Mouse (Mus musculus): ENCODE measurements around the gene Ccn6. TPM values are rescaled to one million over a fixed set of nuclear protein-coding genes. Genes with fewer than 3 reads are reported as not detected.

Gene Ccn6
- polyA plus RNA-seq, 1 experiment from 2014 or later: not detected

- Histone ChIP-seq H3K27me3 (ENCODE audit: control insufficient read depth, insufficient read depth, low read depth, low read length) (no peaks in the 10 kb centered on the region), H3K4me1 (ENCODE audit: control insufficient read depth, low read depth, low read length) (no peaks in the 10 kb centered on the region), H3K27ac (ENCODE audit: low read length) (no peak overlapping the region), H3K9me3 (replicated peaks; ENCODE audit: control insufficient read depth, low read length) (no peaks in the 10 kb centered on the region), H3K36me3 (ENCODE audit: control insufficient read depth, insufficient read depth) (no peaks in the 10 kb centered on the region), H3K4me2 (ENCODE audit: low read depth, low read length) (no peak overlapping the region), H3K9ac (ENCODE audit: low read depth, low read length) (no peak overlapping the region), H3K4me3 (ENCODE audit: low read depth, low read length) (no peak overlapping the region)
- ATAC-seq (ENCODE audit: low read depth): no peak
- WGBS (ENCODE audit: insufficient replicate concordance): 56% methylated on average over 3 of the region's 3 CpGs
Measured at GRCm38 (mm10) chr10:39106413-39106812, 57.2 kb downstream of the Ccn6 start.

- Histone ChIP-seq H3K9me3 (replicated peaks; ENCODE audit: control insufficient read depth, low read length) (no peaks in the 10 kb centered on the region), H3K27me3 (ENCODE audit: control insufficient read depth, insufficient read depth, low read depth, low read length) (no peaks in the 10 kb centered on the region), H3K4me1 (ENCODE audit: control insufficient read depth, low read depth, low read length) (no peaks in the 10 kb centered on the region), H3K36me3 (ENCODE audit: control insufficient read depth, insufficient read depth) (no peaks in the 10 kb centered on the region), H3K9ac (ENCODE audit: low read depth, low read length) (no peak overlapping the region), H3K4me2 (ENCODE audit: low read depth, low read length) (no peak overlapping the region), H3K27ac (ENCODE audit: low read length) (no peak overlapping the region), H3K4me3 (ENCODE audit: low read depth, low read length) (no peak overlapping the region)
- 78% methylated on average over 8 of the region's 8 CpGs for WGBS (ENCODE audit: insufficient replicate concordance)
- no peak for ATAC-seq (ENCODE audit: low read depth)
Measured at GRCm38 (mm10) chr10:39104803-39105449, 58.7 kb downstream of the Ccn6 start.

Other genes with a start within 250 kb of the Ccn6 start
- 1.5 and 2.1 TPM in 2 replicates for gene Lama4, start 198.3 kb downstream of the Ccn6 start, polyA plus RNA-seq (2015; fragmentation: Nextera tagmentation; extraction: Ambion mirVana)
- gene Fam229b, start 29.9 kb downstream of the Ccn6 start, polyA plus RNA-seq (2015; fragmentation: Nextera tagmentation; extraction: Ambion mirVana): 0.58 TPM in 2 replicates
- gene Tube1, start 29.8 kb downstream of the Ccn6 start, polyA plus RNA-seq (2015; fragmentation: Nextera tagmentation; extraction: Ambion mirVana): 4.0 and 4.6 TPM in 2 replicates
- 4.5 and 5.9 TPM in 2 replicates for gene Fyn, start 205.1 kb upstream of the Ccn6 start, polyA plus RNA-seq (2015; fragmentation: Nextera tagmentation; extraction: Ambion mirVana)